Mouse (Mus musculus) macrophage (primary cell): Measurements from ENCODE around the gene Tamm41. TPM values are rescaled to one million over a fixed set of nuclear protein-coding genes. Genes with fewer than 3 reads are reported as not detected.

Source experiments
- H3K27ac ChIP-seq: fragments of 350-480 bp; formaldehyde crosslinking; 2 replicates; pipeline ENCODE4 v1.9.0; 2021
- H3K36me3 ChIP-seq: fragments of 350-480 bp; formaldehyde crosslinking; 2 replicates; pipeline ENCODE4 v1.9.0; 2021; ENCODE audit errors: inconsistent target
- H3K4me3 ChIP-seq: fragments of 350-480 bp; formaldehyde crosslinking; 2 replicates; pipeline ENCODE4 v1.9.0; 2021; ENCODE audit errors: inconsistent target
- H3K79me2 ChIP-seq: fragments of 350-480 bp; formaldehyde crosslinking; 2 replicates; pipeline ENCODE4 v1.9.0; 2021; ENCODE audit errors: inconsistent target
- WGBS: methylation state at CpG from one replicate; pipeline ENCODE4 v1.1.7; 2026; ENCODE audit warnings: inconsistent platforms; ENCODE audit not compliant: missing documents; 5-methylcytosine and 5-hydroxymethylcytosine counted together
- polyA plus RNA-seq: library from polyadenylated mRNA; stranded (reverse); fragments of 250-400 nt; gene quantifications from 3 replicates; pipeline ENCODE4 v1.2.4, GENCODE M21; 2018; ENCODE audit warnings: inconsistent platforms

The Tamm41 gene
- polyA plus RNA-seq, 1 experiment from 2014 or later = 14.0 TPM

DNA sequence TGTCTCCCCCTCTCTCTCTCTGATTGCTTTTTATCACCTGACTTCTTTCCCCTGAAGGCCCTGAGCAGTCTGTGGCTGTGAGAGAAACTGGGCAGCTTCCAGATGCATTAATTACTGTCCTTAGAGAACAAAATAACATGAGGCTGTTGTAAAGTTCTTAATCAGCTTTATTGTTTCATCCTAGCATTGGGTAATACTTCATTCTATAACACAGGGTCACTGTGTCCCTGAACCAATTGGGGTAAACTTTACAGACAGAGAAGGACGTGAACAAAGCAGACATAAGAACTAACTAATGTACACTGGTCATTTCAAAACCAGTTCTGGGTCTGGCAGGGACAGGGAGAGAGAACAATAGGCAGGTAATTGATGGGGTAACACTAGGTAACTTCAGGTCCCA, 8.4 kb upstream of the Tamm41 start:
- Histone ChIP-seq H3K79me2 (no peaks in the 10 kb centered on the region), H3K36me3 (no peaks in the 10 kb centered on the region), H3K4me3 (no peak overlapping the region), H3K27ac (no peak overlapping the region)
- 87% methylated on average over 1 of the region's 1 CpGs for WGBS

DNA sequence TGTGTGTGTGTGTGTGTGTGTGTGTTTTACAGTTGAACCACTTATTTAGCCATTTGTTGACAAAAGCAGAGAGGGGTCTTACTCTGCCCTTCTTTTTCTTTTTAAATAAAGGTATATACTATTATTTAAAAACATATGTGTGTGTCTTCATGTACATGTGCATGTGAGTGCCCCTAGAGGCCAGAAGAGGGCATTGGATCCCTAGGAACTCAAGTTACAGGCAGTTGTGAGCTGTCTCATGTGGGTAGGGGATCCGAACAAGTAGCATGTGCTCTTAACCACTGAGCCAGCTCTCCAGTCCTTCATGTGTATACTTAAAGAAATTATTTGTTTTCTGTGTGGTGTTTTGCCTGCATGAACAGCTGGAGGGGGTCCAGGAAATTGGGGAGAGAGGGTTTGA, 7.0 kb upstream of the Tamm41 start:
- Histone ChIP-seq H3K4me3 (no peak overlapping the region), H3K36me3 (no peaks in the 10 kb centered on the region), H3K27ac (no peak overlapping the region), H3K79me2 (no peaks in the 10 kb centered on the region)
- WGBS = 85% methylated on average over 1 of the region's 1 CpGs

DNA sequence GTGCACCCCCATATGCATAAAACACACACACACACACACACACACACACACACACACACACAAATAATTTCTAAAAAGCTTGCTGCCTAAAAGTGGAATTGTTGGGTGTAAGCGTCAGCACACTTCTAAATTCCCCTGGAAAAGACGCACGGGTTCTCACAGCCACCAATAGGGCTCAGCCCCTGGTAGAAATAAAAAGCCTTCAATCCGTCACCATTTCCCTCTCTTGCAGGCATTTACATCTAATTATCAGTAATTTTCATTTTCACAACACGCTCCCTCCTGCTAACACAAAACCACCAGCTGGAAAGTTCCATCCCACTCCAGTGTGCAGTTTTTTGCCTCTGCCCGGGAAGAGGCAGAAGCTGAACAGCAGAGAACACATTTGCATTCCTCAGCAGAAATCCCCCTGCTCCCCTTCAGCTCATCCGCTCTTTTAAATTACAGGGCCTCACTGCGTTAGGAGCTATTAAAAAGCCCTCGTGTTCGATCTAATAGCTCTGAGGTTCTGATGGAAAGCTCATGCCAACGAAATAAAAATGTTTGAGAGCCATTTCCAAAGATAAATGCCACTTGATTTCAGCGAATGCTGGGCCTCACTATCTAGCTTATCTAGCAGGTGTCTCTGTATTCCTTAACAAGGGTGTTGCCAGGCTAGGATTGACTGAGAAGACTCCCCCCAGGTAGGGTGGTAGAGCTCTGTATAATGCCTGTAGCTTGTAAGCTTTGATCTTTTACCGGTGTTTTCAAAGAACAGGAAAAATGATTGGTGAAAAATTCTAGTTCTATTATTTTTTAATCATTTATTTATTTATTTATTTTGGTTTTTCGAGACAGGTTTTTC, 6.2 kb upstream of the Tamm41 start:
- no peak overlapping the region for H3K4me3 ChIP-seq
- H3K36me3 ChIP-seq = no peaks in the 10 kb centered on the region
- no peaks in the 10 kb centered on the region for H3K79me2 ChIP-seq
- 87% methylated on average over 14 of the region's 14 CpGs for WGBS
- H3K27ac ChIP-seq = no peak overlapping the region

DNA sequence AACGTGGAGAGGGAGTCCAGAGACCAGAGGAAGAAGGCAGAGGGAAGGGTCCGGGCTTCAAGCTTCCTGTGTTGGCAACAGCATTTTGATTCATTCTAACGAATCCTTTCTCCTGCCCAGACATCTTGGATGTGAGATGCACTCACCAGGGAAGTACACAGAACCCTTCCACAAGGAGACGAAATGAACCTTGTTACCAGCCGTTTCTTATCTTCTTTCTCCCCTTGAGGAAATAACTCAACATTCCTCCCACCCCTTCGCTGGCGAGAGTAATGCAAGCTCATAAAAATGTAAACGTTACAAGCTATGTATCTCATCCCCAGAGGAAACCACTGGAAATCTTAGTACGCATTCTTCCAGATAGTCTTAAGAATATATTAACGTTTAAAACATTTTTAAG, 4.9 kb upstream of the Tamm41 start:
- WGBS = 46% methylated on average over 10 of the region's 10 CpGs

DNA sequence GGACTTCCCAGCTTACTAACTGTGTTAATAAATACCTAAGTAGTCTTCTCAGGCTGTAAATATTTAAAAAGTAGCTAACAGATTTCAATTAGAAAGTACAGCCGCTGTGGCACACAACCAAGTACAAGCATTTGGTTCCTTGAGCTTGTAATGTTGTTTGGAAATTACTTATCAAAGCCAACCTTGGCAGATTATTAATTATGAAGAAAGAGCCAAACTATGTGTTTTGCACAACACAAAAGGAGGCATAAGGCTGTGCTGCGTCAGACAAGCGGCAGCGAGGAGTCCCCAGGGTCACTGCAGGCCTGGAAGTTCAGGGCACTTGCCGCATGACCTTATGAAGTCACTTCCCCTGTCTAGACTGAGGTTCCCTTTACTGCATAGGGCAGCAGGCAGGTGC, 4.2 kb downstream of the Tamm41 start:
- H3K36me3 ChIP-seq = peaks cover 13% of the 10 kb centered on the region; the same call in 1 of the 2 replicates

More for the DNA sequence above, 4.9 kb upstream of the Tamm41 start:
- no peak overlapping the region for H3K4me3 ChIP-seq
- no peaks in the 10 kb centered on the region for H3K36me3 ChIP-seq
- no peak overlapping the region for H3K27ac ChIP-seq
- H3K79me2 ChIP-seq = no peaks in the 10 kb centered on the region

DNA sequence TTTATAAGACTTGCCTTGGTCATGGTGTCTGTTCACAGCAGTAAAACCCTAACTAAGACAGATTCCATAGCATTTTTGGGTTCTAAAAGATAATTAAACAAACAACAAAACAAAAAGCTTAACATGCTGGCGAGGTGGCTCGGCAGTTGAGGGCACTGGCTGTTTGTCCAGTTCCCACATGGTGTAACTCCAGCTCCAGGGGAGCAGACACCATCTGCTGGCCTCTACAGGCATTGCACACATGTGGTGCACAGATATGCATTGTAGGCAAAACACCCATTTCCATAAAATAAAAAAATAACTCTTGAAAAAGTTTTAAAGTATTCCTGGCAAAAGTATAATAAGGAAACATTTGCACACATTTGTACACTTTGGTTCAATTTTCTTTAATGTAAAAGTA, 7.6 kb downstream of the Tamm41 start:
- peaks cover 15% of the 10 kb centered on the region; the same call in 1 of the 2 replicates for H3K36me3 ChIP-seq
- H3K4me3 ChIP-seq = no peak overlapping the region
- no peaks in the 10 kb centered on the region for H3K79me2 ChIP-seq
- WGBS = 76% methylated on average over 2 of the region's 2 CpGs
- no peak overlapping the region for H3K27ac ChIP-seq

More for the DNA sequence above, 4.2 kb downstream of the Tamm41 start:
- Histone ChIP-seq H3K79me2 (peaks cover 19% of the 10 kb centered on the region; the same call in 1 of the 2 replicates), H3K27ac (no peak overlapping the region), H3K4me3 (no peak overlapping the region)
- WGBS = 95% methylated on average over 5 of the region's 5 CpGs

DNA sequence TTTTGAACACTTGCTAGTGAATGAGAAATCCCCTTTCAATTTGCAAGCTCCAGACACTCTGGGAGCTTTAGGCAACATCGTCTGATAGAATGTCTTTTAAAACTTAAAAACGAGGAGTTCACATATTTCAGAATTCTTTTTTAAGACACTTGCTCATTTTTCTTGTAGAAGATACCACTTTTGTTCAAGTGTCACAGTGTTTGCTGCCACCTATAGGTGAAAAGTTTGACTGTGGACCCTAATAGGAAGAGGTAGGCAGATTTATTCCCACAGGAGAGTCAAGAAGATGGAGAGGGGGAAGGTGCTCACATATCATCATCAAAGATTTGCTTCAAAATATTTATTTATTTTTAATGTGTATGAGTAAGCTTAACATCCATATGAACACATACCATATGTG, 8.4 kb downstream of the Tamm41 start:
- Histone ChIP-seq H3K36me3 (peaks cover 23% of the 10 kb centered on the region; the same call in 1 of the 2 replicates), H3K27ac (no peak overlapping the region), H3K79me2 (no peaks in the 10 kb centered on the region), H3K4me3 (no peak overlapping the region)
- 82% methylated on average over 2 of the region's 2 CpGs for WGBS

DNA sequence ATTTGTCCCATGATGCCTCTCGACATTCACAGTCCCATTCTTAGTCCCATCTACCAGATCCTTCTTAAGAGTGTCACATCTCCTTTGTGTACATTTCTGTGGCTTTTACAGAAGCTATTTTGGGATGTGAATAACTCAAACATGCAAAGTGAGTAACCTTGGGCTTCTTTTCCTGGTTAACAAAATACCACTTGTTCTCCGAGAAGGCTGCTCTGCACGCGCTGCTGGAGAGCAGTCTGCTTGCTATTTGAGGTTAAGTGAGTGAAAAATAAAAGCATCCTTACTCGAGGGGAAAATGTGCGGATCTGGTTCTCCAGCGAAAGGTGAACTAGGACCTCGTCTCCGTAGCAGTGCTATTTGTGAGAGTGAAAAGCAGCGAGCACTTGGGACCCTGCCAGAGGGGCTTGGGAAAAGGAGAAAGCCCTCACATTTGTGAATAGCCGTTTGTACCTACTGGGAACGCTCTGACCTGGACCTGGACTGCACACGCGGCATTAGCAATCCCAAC, 10.1 kb downstream of the Tamm41 start:
- Histone ChIP-seq H3K79me2 (no peaks in the 10 kb centered on the region), H3K27ac (no peak overlapping the region), H3K4me3 (no peak overlapping the region), H3K36me3 (peaks cover 17% of the 10 kb centered on the region; the same call in 1 of the 2 replicates)
- 95% methylated on average over 14 of the region's 14 CpGs for WGBS

DNA sequence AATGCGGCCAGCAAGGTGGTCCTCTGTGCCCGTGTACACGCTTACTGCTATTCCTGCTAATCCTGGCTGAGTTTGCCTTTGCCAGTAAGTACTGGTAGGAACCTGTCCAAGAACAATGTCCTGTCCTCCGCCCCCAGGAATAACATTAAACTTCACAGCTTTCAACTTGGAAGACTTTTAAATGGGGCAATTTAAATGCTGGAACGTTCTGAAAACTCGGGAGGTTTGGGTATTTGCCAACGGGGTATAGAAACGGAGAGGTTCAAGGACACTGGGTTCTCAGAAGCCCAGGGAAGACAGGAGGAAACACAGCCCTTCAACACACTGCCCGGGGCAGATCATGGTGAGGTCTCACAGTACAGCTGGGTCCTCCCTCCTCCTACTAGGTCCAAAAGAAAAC, 14.8 kb downstream of the Tamm41 start:
- no peak overlapping the region for H3K4me3 ChIP-seq
- 96% methylated on average over 9 of the region's 9 CpGs for WGBS
- no peaks in the 10 kb centered on the region for H3K79me2 ChIP-seq
- peaks cover 16% of the 10 kb centered on the region; the same call in 1 of the 2 replicates for H3K36me3 ChIP-seq
- no peak overlapping the region for H3K27ac ChIP-seq

DNA sequence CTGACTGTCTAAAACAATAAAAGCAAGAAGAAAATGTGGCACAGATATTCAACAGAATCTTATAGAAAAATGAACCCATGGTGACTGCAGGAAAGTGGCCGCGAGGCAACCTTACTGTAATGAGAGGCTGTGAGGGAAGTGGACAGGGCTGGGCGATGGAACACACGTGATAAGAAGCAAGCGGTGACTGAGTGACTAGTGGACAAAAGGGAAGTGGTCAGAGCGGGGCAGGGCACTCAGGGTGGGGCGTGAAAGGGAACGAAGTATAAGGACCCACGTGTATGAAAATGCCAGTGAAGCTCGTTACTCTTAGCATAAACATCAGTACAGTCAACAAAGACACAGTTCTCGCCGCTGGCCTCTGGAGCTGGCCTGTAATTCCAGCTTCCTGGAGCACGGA, 22.2 kb downstream of the Tamm41 start:
- no peak overlapping the region for H3K27ac ChIP-seq
- no peak overlapping the region for H3K4me3 ChIP-seq
- no peaks in the 10 kb centered on the region for H3K79me2 ChIP-seq
- 54% methylated on average over 12 of the region's 13 CpGs for WGBS
- H3K36me3 ChIP-seq = peaks cover 11% of the 10 kb centered on the region; the same call in 1 of the 2 replicates

DNA sequence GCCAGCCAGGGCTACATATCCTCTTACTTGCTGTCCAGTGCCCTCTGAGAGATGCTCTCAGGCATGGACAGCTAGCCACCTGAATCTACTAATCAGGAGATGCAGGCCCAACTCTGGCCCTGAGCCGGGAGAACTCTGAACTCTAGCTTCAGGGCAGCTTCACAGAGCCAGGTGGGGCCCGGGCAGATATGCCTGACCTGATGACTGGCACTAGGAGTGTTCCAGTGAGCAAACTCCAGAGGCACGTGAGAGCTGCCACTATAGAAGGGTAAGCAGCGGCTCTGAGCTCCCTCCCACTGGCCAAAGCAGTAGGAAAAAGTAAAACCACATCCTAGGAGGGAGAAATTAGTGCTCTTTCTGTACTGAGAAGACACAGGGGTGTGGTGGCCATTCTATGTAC, 24.1 kb downstream of the Tamm41 start:
- Histone ChIP-seq H3K27ac (no peak overlapping the region), H3K4me3 (no peak overlapping the region), H3K36me3 (peaks cover 7% of the 10 kb centered on the region; the same call in 1 of the 2 replicates), H3K79me2 (no peaks in the 10 kb centered on the region)
- 93% methylated on average over 4 of the region's 4 CpGs for WGBS

DNA sequence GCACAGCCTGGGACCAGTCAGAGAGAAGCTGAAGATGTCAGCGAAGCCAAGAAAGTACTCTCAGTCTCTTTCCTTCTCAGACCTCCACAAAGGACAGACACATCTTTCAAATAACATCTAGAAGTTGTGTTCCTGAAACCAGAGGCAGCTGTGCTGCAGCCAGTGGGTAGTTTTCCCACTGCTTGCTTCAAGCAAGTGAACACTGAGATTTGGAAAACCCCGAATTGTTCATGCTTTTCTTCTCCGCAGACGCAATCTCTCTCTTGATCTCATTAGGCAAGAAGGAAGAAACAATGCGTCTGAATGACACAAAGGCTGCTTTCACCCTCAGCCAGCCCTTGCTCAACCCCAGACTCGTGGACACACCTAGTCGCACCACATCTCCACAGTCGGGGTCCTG, 25.9 kb downstream of the Tamm41 start:
- Histone ChIP-seq H3K27ac (no peak overlapping the region), H3K36me3 (peaks cover 7% of the 10 kb centered on the region; the same call in 1 of the 2 replicates), H3K4me3 (no peak overlapping the region), H3K79me2 (no peaks in the 10 kb centered on the region)
- 93% methylated on average over 8 of the region's 8 CpGs for WGBS

DNA sequence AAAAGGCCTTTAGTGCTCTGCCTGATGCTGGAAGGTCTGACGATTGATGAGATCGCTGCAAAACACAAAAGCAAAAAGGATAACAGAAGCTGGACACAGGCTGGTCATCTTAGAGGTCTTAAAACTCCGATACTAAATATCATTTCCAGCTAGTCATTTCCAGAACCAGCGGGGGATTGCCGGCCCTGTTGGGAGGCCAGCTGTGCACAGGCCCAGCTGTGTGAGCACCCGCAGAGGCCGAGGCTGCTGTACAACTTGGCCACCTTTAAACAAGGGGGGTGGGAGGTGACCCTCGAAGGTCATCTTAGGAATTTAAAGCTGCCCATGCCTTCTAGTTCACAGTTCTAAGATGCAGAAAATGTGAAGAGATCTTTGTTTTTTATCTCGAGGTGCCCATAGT, 26.9 kb downstream of the Tamm41 start:
- no peak overlapping the region for H3K27ac ChIP-seq
- 98% methylated on average over 9 of the region's 9 CpGs for WGBS
- H3K4me3 ChIP-seq = no peak overlapping the region
- no peaks in the 10 kb centered on the region for H3K79me2 ChIP-seq
- H3K36me3 ChIP-seq = peaks cover 7% of the 10 kb centered on the region; the same call in 1 of the 2 replicates

DNA sequence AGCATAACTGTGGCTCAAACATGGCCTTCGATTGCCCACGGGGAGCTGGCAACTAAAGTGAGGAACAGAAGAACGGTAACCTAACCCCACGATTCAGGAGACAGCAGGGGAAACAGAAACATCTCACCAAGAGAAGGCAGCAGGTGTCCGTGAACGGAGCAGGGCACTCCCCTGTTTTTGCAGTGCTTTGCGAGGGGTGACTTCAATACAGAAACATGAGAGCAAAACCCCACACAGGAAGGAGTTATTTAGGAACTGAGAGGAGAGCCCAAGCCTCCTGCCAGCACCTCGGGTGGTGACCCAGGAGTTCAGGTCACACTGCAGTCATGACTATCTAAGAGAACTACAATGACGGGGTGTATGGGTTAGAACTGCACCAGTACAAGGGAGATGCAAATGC, 27.4 kb downstream of the Tamm41 start:
- no peak overlapping the region for H3K27ac ChIP-seq
- no peak overlapping the region for H3K4me3 ChIP-seq
- 91% methylated on average over 9 of the region's 9 CpGs for WGBS
- no peaks in the 10 kb centered on the region for H3K79me2 ChIP-seq
- H3K36me3 ChIP-seq = peaks cover 7% of the 10 kb centered on the region; the same call in 1 of the 2 replicates

DNA sequence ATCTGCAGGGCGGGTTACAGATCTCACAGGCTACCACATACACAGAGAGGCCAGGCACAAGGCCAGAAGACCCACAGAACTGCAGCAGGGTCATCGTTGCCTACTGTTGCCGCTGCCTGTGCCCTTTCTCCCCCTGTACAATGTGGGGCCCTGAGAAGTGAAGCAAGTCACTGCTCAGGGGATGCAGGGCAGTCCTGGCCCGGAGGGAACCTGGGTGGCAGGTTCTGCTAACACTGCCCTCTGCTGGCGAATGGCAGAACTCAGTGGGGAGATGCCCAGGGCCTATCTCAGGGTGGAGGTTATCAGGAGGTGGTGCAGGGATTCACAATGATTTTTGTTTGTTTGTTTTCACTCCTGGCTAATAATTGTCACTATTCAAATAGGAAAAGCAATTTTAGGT, 29.9 kb downstream of the Tamm41 start:
- Histone ChIP-seq H3K36me3 (peaks cover 7% of the 10 kb centered on the region; the same call in 1 of the 2 replicates), H3K27ac (no peak overlapping the region), H3K4me3 (no peak overlapping the region), H3K79me2 (no peaks in the 10 kb centered on the region)
- 39% methylated on average over 5 of the region's 5 CpGs for WGBS
